Mouse (Mus musculus): ENCODE data around the gene Gpr3.

DNA sequence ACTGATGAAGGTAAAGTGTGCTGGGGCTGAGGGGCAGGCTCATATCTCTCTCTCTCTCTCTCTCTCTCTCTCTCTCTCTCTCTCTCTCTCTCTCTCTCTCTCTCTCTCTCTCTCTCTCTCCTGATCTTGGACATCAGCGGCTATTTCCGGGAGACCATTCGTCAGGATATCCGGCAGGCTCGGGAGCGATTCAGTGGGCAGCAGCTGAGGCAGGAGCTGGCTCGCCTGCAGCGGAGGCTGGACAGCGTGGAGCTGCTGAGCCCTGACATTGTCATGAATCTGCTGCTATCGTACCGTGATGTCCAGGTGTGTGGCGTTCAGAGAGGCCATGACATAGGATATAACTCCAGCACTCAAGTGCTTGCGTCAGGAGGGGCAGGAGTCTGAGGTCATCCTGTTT, 31.2 kb upstream of the Gpr3 start:
- no peak for TF ChIP-seq CTCF (IDR thresholded peaks at IDR 0.05; ENCODE audit: low read depth, low read length)
- TF ChIP-seq POLR2A (IDR thresholded peaks at IDR 0.05; ENCODE audit: borderline replicate concordance, low read depth, low read length) = no peak
